Mouse (Mus musculus) lung, embryonic 15.5 days (tissue): ENCODE results near the gene Cemip. TPM values are rescaled to one million over a fixed set of nuclear protein-coding genes. Genes with fewer than 3 reads are reported as not detected.

Experiments
- ATAC-seq: fragments of 200-750 bp; cut with Nextera tagmentation; 2 replicates; pipeline ENCODE4 v1.8.0; 2017; ENCODE audit warnings: moderate number of reproducible peaks, borderline replicate concordance; ENCODE audit not compliant: low FRiP score, low TSS enrichment; ENCODE audit errors: extremely low read depth
- H3K27ac ChIP-seq: fragments of 300-500 bp; sonication (generic); 2 replicates; pipeline ENCODE4 v1.5.1; 2015; ENCODE audit warnings: moderate library complexity, mild to moderate bottlenecking, inconsistent platforms
- H3K27me3 ChIP-seq: fragments of 300-500 bp; sonication (generic); 2 replicates; pipeline ENCODE4 v1.6.1; 2015; ENCODE audit warnings: inconsistent platforms
- H3K36me3 ChIP-seq: fragments of 300-500 bp; sonication (generic); 2 replicates; pipeline ENCODE4 v1.6.1; 2015; ENCODE audit warnings: inconsistent platforms
- H3K4me1 ChIP-seq: fragments of 300-500 bp; sonication (generic); 2 replicates; pipeline ENCODE4 v1.6.1; 2015; ENCODE audit warnings: inconsistent platforms
- H3K4me2 ChIP-seq: fragments of 300-500 bp; sonication (generic); 2 replicates; pipeline ENCODE4 v1.6.1; 2015; ENCODE audit warnings: inconsistent platforms, mild to moderate bottlenecking, moderate library complexity
- H3K4me3 ChIP-seq: fragments of 300-500 bp; sonication (generic); 2 replicates; pipeline ENCODE4 v1.5.1; 2015; ENCODE audit warnings: mild to moderate bottlenecking, inconsistent platforms
- H3K9ac ChIP-seq: fragments of 300-500 bp; sonication (generic); 2 replicates; pipeline ENCODE4 v1.6.1; 2015; ENCODE audit warnings: inconsistent platforms
- H3K9me3 ChIP-seq: fragments of 300-500 bp; sonication (generic); 2 replicates; pipeline ENCODE4 v1.6.1; 2016; ENCODE audit warnings: inconsistent platforms
- WGBS: fragments of 180-500 bp; shearing (Covaris S2); methylation state at CpG from one replicate; pipeline ENCODE4 v1.1.7; 2015; 5-methylcytosine and 5-hydroxymethylcytosine counted together
- polyA plus RNA-seq: library from polyadenylated mRNA; unstranded; fragments of >200 nt; fragmentation: Nextera tagmentation; extraction: Ambion mirVana; gene quantifications from 2 replicates; pipeline ENCODE4 v1.2.1, GENCODE M21; 2015

The Cemip gene
- polyA plus RNA-seq, 1 experiment from 2014 or later: 1.6 TPM

DNA sequence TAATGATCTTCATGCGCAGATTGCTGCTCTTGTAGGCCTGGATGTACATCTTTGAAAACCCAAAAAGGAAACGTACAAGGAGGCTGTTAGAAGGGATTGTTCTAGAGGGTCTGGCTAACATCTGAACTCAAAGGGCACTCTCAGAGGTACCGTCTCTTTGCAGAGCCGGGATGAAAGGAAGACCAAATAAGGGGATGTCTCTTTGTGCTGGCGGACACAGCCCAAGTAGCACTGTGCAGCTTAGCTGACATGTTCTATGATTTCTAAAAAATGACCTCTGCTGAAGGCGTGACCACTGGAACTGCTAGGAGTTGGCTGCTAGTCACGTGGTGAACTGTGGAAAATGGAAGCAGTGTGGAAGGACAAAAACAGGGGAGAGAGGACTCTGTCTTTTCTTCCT, 137.6 kb downstream of the Cemip start:
- H3K9ac ChIP-seq: no peak overlapping the region
- ATAC-seq: no peak; the same call in 1 of the 2 replicates
- WGBS: 52% methylated on average over 7 of the region's 7 CpGs
- no peak overlapping the region for H3K4me2 ChIP-seq
- H3K9me3 ChIP-seq: no peaks in the 10 kb centered on the region
- no peaks in the 10 kb centered on the region for H3K4me1 ChIP-seq
- H3K27me3 ChIP-seq: no peaks in the 10 kb centered on the region
- H3K27ac ChIP-seq: no peak overlapping the region
- no peak overlapping the region for H3K4me3 ChIP-seq
- H3K36me3 ChIP-seq: no peaks in the 10 kb centered on the region

DNA sequence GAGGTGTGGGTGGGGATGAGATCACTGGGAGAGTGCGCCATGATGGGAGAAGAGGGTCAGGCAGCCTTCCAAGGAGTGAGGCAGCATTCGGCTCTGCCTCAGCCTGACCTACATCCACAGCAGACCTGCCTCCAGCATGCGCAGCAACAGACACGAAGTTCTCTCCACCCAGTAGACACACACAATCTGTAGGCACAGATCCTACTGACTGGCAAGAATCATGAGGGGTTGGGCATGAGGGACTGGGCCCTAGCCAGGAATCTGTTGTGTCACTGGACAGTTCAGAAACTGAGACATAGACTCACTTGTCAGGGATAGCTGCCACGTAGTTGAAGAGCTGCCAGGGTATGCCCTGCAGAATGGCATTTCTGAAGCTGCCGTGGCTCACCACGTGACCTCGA, 144.6 kb downstream of the Cemip start:
- no peak overlapping the region for H3K9ac ChIP-seq
- H3K27me3 ChIP-seq: no peaks in the 10 kb centered on the region
- no peak for ATAC-seq
- no peaks in the 10 kb centered on the region for H3K4me1 ChIP-seq
- no peaks in the 10 kb centered on the region for H3K36me3 ChIP-seq
- H3K9me3 ChIP-seq: no peaks in the 10 kb centered on the region
- H3K4me2 ChIP-seq: no peak overlapping the region
- H3K27ac ChIP-seq: no peak overlapping the region
- no peak overlapping the region for H3K4me3 ChIP-seq
- 84% methylated on average over 8 of the region's 8 CpGs for WGBS

DNA sequence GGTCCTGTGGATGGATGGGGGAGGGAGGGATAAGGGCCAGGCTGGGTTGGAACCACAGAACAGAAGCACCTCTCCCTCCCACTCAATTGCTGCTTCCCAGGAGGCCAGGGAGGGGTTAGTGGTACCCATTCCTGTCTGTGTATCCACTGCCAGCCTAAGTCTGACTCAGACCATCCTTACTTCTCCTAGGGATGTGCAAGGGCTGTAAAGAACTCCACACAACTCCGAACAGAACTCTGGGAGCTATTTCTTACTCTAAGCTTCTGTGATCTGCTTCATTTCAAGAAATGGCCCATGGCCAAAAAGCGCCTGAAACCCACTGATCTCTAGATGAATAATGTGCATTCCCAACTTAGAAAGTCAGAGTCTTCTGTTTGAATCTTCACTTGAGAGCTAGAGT, 146.2 kb downstream of the Cemip start:
- no peaks in the 10 kb centered on the region for H3K36me3 ChIP-seq
- no peaks in the 10 kb centered on the region for H3K4me1 ChIP-seq
- no peaks in the 10 kb centered on the region for H3K27me3 ChIP-seq
- no peak overlapping the region for H3K27ac ChIP-seq
- H3K9me3 ChIP-seq: no peaks in the 10 kb centered on the region
- H3K9ac ChIP-seq: no peak overlapping the region
- no peak overlapping the region for H3K4me2 ChIP-seq
- ATAC-seq: no peak
- H3K4me3 ChIP-seq: no peak overlapping the region
- 56% methylated on average over 2 of the region's 2 CpGs for WGBS

DNA sequence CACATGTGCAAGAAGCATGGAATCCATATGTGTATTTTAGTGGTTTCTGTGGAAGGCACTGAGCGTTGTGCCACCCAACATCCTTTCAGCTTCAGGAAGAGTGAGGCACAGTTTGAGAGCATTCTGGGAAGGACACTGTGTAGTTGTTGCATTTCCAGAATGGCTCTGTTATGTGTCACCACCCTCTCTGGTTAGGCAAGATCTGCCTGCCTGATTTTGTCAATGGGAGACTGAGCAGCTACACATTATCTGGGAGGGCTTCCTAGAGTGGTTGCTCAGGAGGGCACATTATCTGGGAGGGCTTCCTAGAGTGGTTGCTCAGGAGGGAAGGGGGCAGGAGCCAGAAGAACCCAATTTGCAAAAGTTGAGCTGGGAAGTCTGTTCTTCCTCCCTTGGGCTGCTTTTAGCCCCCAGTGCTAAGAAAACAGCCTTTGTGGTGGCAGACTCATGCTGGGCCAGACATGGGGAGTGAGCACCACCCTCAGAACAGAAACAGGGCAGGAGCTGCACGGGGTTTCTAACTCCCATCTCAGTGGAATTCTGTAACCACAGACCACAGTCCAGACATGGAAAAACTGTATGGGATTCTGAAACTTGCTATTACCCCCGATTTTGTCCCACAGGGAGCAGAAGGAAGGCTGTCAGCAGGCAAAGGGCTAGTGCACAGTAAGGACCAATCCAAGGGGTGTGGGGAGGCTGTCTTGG, 147.1 kb downstream of the Cemip start:
- no peak for ATAC-seq
- Histone ChIP-seq H3K27ac (no peak overlapping the region), H3K4me3 (no peak overlapping the region), H3K4me1 (no peaks in the 10 kb centered on the region), H3K36me3 (no peaks in the 10 kb centered on the region), H3K9me3 (no peaks in the 10 kb centered on the region), H3K27me3 (no peaks in the 10 kb centered on the region), H3K4me2 (no peak overlapping the region), H3K9ac (no peak overlapping the region)
- WGBS: 69% methylated on average over 3 of the region's 3 CpGs

DNA sequence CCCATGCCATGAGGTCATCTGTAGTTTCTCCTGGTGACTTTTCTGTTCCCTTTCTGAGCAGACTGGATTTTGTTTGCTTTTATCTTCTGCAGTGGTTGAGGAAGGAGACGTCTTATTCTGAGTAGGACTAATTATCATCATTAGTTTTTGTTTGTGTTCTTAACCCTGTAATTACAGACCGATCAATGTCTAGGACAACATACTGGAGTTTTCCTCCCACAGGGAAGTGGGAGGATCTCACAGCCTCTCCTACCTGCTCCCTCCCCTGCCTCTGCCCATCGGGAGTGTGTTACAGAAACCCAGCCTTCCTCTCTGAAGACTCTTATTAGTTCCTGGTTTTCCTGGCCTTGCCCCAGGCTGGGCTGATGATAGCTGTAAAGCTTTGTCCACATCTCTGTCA, 164.7 kb downstream of the Cemip start:
- H3K9ac ChIP-seq: no peak overlapping the region
- no peak overlapping the region for H3K27ac ChIP-seq
- H3K36me3 ChIP-seq: no peaks in the 10 kb centered on the region
- 41% methylated on average over 3 of the region's 3 CpGs for WGBS
- H3K4me1 ChIP-seq: no peaks in the 10 kb centered on the region
- no peak overlapping the region for H3K4me2 ChIP-seq
- no peak overlapping the region for H3K4me3 ChIP-seq
- no peaks in the 10 kb centered on the region for H3K27me3 ChIP-seq
- no peak for ATAC-seq
- no peaks in the 10 kb centered on the region for H3K9me3 ChIP-seq

DNA sequence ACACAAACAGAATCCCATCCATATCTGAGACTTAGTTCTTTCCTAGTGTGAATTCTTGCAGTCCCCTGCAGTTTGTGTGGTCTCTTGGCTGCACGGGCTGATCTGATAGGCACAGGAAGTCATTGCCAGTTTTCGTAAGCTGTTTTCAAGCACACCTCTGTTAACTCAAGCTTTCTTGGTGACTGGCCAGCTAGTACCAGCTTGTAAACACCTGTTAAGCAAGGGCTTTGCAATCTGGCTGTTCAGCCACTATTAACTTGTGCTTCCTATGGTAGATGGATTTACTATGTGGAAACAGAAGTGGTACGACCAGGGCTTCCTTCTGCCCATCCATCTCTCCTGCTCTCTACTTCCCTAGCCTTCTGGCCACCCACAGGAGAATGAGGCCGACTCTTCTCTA, 166.1 kb downstream of the Cemip start:
- Histone ChIP-seq H3K4me1 (no peaks in the 10 kb centered on the region), H3K4me2 (no peak overlapping the region), H3K27ac (no peak overlapping the region), H3K36me3 (no peaks in the 10 kb centered on the region), H3K27me3 (no peaks in the 10 kb centered on the region), H3K9ac (no peak overlapping the region), H3K4me3 (no peak overlapping the region), H3K9me3 (no peaks in the 10 kb centered on the region)
- no peak for ATAC-seq
- WGBS: 57% methylated on average over 4 of the region's 4 CpGs

DNA sequence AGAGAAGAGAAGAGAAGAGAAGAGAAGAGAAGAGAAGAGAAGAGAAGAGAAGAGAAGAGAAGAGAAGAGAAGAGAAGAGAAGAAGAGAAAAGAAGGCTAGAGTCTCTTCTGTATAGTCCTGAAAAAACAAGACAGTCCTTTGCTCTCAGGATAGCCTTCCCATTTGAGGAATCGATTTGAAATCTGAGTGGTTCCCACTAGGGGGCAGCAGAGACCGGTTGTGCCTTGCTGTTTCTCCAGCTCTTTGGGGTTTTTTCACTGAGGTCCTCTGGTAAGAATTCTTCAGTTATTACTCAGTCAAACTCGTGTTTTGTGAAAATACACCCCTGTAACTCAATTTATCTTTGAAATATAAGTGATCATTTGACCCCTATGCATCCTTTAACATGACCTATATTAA, 171.7 kb downstream of the Cemip start:
- 0 out of 2 replicates have a peak, but pooled peaks cover 3% of the 10 kb centered on the region for H3K4me1 ChIP-seq
- H3K4me2 ChIP-seq: no peak overlapping the region
- no peak overlapping the region for H3K9ac ChIP-seq
- no peak overlapping the region for H3K4me3 ChIP-seq
- no peak overlapping the region for H3K27ac ChIP-seq
- no peaks in the 10 kb centered on the region for H3K36me3 ChIP-seq
- ATAC-seq: no peak
- no peaks in the 10 kb centered on the region for H3K27me3 ChIP-seq
- WGBS: 3% methylated on average over 3 of the region's 3 CpGs
- H3K9me3 ChIP-seq: no peaks in the 10 kb centered on the region

DNA sequence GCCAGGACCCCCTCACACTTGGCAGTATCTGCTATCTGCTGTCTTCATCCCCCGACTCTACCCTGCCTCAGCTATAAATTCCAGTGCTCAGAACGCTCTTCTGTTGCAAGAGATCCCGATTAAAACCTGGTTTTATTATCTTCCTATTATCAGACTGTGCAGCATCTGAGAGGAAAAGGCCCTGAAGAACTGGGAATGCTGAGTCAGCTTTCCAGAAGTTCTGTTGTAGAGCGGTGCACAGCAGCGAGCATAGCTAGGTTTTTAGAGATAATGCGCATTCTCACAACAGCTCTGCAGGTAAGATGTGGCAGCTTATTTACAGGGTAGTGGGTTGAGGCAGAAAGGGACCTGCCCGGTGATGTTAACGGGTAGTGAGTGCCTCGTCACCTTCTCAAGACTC, 172.3 kb downstream of the Cemip start:
- H3K9ac ChIP-seq: no peak overlapping the region
- peak overlapping the region; percentile 57; the same call in 1 of the 2 replicates for H3K27ac ChIP-seq
- H3K27me3 ChIP-seq: no peaks in the 10 kb centered on the region
- H3K4me2 ChIP-seq: no peak overlapping the region
- WGBS: 63% methylated on average over 9 of the region's 9 CpGs
- 0 out of 2 replicates have a peak, but pooled peaks cover 3% of the 10 kb centered on the region for H3K4me1 ChIP-seq
- H3K36me3 ChIP-seq: no peaks in the 10 kb centered on the region
- ATAC-seq: peak; percentile 33; the same call in 1 of the 2 replicates
- H3K9me3 ChIP-seq: no peaks in the 10 kb centered on the region
- H3K4me3 ChIP-seq: no peak overlapping the region

DNA sequence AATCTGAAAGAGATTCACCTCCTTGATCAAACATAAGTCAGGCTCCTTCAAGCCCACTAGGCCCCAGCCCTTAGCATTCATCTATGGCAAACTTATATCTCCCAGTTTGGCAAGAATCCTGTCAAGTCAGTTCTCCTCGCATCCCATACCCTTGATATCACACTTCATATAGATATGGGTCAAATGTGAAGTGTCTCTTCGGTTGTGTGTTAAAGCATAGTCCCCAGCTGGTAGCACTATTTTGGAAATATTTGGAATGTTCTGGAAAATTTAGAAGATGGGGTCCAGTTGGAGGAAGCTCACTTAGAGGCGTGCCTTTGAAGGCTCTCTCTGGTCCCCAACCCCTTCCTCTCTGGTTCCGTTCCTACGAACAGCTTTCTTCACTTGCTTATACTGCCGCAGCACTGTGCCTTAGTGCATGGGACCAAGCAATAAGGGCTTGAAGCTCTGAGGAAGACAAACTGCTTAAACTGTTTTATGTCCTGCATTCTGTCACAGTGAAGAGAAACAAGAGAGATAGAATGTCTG, 172.8 kb downstream of the Cemip start:
- H3K4me2 ChIP-seq: no peak overlapping the region
- H3K9me3 ChIP-seq: no peaks in the 10 kb centered on the region
- peak; percentile 84 for ATAC-seq
- no peaks in the 10 kb centered on the region for H3K36me3 ChIP-seq
- H3K9ac ChIP-seq: no peak overlapping the region
- H3K4me3 ChIP-seq: no peak overlapping the region
- 47% methylated on average over 6 of the region's 6 CpGs for WGBS
- peak overlapping the region; percentile 44 for H3K27ac ChIP-seq
- H3K27me3 ChIP-seq: no peaks in the 10 kb centered on the region
- H3K4me1 ChIP-seq: 0 out of 2 replicates have a peak, but pooled peaks cover 3% of the 10 kb centered on the region

DNA sequence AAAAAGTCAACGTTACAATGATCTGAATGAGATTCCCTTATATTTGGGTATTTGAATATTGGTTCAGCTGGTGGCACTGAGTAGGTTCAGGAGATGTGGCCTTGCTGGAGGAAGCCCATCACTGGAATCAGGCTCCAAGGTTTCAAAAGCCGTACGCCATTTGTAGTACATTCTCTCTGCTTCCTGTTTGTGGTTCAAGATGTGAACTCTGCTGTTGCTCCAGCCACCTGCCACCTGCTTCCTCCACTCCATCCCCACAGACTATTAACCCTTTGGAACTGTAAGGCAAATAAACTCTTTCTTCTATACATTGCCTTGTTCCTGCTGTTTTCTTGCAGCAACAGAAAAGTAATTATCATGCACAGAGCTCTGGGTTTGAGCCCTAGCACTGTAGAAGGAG, 174.4 kb downstream of the Cemip start:
- Histone ChIP-seq H3K4me2 (no peak overlapping the region), H3K27ac (no peak overlapping the region), H3K9me3 (no peaks in the 10 kb centered on the region), H3K4me3 (no peak overlapping the region), H3K27me3 (no peaks in the 10 kb centered on the region), H3K4me1 (0 out of 2 replicates have a peak, but pooled peaks cover 3% of the 10 kb centered on the region), H3K9ac (no peak overlapping the region), H3K36me3 (no peaks in the 10 kb centered on the region)
- WGBS: 70% methylated on average over 3 of the region's 3 CpGs
- no peak for ATAC-seq

DNA sequence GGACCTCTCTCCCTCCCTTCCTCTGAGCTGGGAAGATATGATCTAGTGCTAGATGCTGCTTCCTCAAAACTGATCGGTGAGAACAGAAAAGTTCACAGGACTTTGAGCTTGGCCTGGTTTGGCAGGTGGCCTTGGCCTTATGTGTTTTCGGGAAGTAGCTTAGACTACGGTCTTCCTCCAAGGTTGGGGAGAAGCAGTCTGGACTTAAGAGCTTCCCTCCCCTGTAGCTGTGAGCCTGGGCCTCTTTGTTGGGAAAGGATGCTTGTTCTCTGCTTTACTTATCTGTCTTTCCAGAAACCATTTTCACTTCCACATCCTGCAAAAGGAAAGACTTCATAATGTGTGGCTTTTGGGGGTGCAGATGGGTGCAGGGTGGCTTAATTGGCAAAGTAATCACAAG, 181.5 kb downstream of the Cemip start:
- no peak overlapping the region for H3K27ac ChIP-seq
- no peaks in the 10 kb centered on the region for H3K9me3 ChIP-seq
- H3K9ac ChIP-seq: no peak overlapping the region
- no peak for ATAC-seq
- H3K36me3 ChIP-seq: peaks cover 9% of the 10 kb centered on the region
- H3K4me2 ChIP-seq: no peak overlapping the region
- H3K4me1 ChIP-seq: peaks cover 27% of the 10 kb centered on the region
- H3K27me3 ChIP-seq: no peaks in the 10 kb centered on the region
- no peak overlapping the region for H3K4me3 ChIP-seq
- WGBS: 88% methylated on average over 3 of the region's 3 CpGs

DNA sequence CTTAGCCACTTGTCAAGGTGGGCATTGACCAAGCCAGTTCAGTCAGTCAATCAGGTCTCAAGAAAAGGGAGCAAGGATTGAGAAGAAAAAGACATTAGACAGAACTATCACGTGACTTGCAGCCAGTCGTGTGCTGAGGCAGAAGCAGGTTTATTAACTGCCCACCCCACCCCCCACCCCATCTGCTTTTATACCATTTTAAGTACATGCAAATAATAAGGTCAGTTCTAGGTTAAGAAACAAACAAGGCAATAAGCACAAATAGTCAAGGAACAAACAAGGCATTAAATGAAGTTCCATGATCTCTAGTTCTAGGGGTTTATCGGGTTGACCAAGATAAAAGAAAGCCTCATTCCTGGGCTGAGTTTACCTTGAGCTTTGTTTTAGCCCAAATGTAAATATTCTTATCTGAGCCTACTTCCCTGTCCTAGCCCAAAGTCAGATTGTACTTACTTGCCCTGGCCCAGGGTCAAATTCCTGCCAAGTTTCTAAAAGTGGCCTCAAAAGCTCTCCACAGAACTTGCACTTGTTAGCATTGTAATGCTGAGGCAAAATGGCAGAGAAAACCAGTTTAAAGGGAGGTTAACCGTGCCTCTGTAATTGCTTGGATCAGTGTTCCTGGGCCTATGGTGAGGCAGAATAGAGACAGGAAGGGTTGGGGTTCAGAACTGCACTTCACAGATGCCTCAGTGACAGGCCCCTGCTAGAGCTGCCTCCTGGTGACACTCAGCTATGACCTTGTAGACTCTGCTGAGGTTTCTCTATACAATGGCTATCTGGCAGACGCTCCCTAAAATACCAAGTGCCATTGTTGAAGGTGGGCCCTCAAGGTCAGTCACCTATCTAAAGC, 183.8 kb downstream of the Cemip start:
- Histone ChIP-seq H3K27me3 (no peaks in the 10 kb centered on the region), H3K9me3 (no peaks in the 10 kb centered on the region), H3K36me3 (peaks cover 32% of the 10 kb centered on the region), H3K4me2 (no peak overlapping the region), H3K9ac (no peak overlapping the region), H3K27ac (peak overlapping the region; percentile 77), H3K4me1 (peaks cover 33% of the 10 kb centered on the region), H3K4me3 (no peak overlapping the region)
- WGBS: 38% methylated on average over 5 of the region's 5 CpGs
- no peak for ATAC-seq
